Mouse (Mus musculus) forebrain, postnatal 0 days (tissue): Measurements from ENCODE around the gene Gm5108. TPM values are rescaled to one million over a fixed set of nuclear protein-coding genes. Genes with fewer than 3 reads are reported as not detected.

Experiments used
- ATAC-seq: fragments of 200-750 bp; cut with Nextera tagmentation; 2 replicates; pipeline ENCODE4 v1.8.0; 2017; ENCODE audit warnings: mild to moderate bottlenecking, moderate library complexity
- DNase-seq: peaks from one replicate; pipeline ENCODE4 v3.0.0-alpha.2; 2015
- H3K27ac ChIP-seq: fragments of 300-500 bp; sonication (generic); 2 replicates; pipeline ENCODE4 v1.5.1; 2014; ENCODE audit warnings: low read depth, mild to moderate bottlenecking, antibody characterized with exemption, low read length, moderate library complexity, mixed read lengths
- H3K27me3 ChIP-seq: fragments of 300-500 bp; sonication (generic); 2 replicates; pipeline ENCODE4 v1.6.1; 2014; ENCODE audit warnings: mild to moderate bottlenecking, low read length, mixed read lengths; ENCODE audit not compliant: insufficient read depth
- H3K36me3 ChIP-seq: fragments of 300-500 bp; sonication (generic); 2 replicates; pipeline ENCODE4 v1.6.1; 2014; ENCODE audit warnings: mild to moderate bottlenecking, moderate library complexity; ENCODE audit not compliant: insufficient read depth
- H3K4me1 ChIP-seq: fragments of 300-500 bp; sonication (generic); 2 replicates; pipeline ENCODE4 v1.6.1; 2014; ENCODE audit warnings: antibody characterized with exemption; ENCODE audit not compliant: insufficient read depth
- H3K4me2 ChIP-seq: fragments of 300-500 bp; sonication (generic); 2 replicates; pipeline ENCODE4 v1.6.1; 2014; ENCODE audit warnings: low read depth, mild to moderate bottlenecking, moderate library complexity
- H3K4me3 ChIP-seq: fragments of 300-500 bp; sonication (generic); 2 replicates; pipeline ENCODE4 v1.5.1; 2014; ENCODE audit warnings: low read depth, low read length, mixed read lengths
- H3K9ac ChIP-seq: fragments of 300-500 bp; sonication (generic); 2 replicates; pipeline ENCODE4 v1.6.1; 2014; ENCODE audit warnings: mild to moderate bottlenecking
- H3K9me3 ChIP-seq: fragments of 300-500 bp; sonication (generic); 2 replicates; pipeline ENCODE4 v1.6.1; 2016; ENCODE audit warnings: low read length
- CTCF ChIP-seq: sonication (generic); IDR thresholded peaks from 2 replicates; pipeline ENCODE4 v1.5.1; 2016; ENCODE audit warnings: antibody characterized with exemption, control low read depth, low read depth
- WGBS: fragments of 180-500 bp; shearing (Covaris S2); extraction: QIAGEN DNeasy Blood & Tissue Kit; methylation state at CpG from one replicate; pipeline ENCODE4 v1.1.7; 2014; 5-methylcytosine and 5-hydroxymethylcytosine counted together
- polyA plus RNA-seq: library from polyadenylated mRNA; unstranded; fragments of >200 nt; fragmentation: Nextera tagmentation; extraction: Ambion mirVana; gene quantifications from 2 replicates; pipeline ENCODE4 v1.2.1, GENCODE M21; 2015
- total RNA-seq: library from RNA; depleted of rRNA; stranded (reverse); fragments of >200 nt; gene quantifications from 2 replicates; pipeline ENCODE4 v1.2.3, GENCODE M21; 2014; rRNA removed

Gm5108 gene
- total and polyA plus RNA-seq, 2 experiments from 2014 or later: not detected

DNA sequence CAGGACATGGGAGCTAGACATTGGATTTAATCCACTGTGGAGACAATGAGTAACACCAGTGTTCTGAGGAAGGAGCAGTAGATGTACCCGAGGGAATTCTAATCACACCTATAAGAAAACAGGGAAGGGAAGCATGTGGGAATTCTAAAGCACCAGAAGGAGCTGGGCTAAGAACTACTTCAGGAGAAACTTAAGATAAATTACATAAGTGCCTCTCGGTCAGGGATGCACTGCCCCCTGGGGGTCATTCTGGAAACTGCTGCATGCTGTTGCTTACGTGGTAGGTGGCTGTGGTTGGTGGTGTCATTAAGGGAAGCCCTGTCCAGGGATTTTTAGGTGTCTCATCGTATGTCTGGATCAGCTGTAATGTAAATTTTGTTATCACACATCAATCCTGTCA, 71.1 kb downstream of the Gm5108 start:
- Histone ChIP-seq H3K4me3 (no peak overlapping the region), H3K36me3 (no peaks in the 10 kb centered on the region), H3K4me1 (0 out of 2 replicates have a peak, but pooled peaks cover 4% of the 10 kb centered on the region), H3K27me3 (no peaks in the 10 kb centered on the region), H3K9ac (no peak overlapping the region), H3K27ac (no peak overlapping the region), H3K4me2 (no peak overlapping the region), H3K9me3 (no peaks in the 10 kb centered on the region)
- 18% methylated on average over 4 of the region's 4 CpGs for whole genome bisulfite sequencing
- ATAC-seq (peak; percentile 71), DNase-seq (peak; percentile 87)
- peak; percentile 85 for TF ChIP-seq CTCF

DNA sequence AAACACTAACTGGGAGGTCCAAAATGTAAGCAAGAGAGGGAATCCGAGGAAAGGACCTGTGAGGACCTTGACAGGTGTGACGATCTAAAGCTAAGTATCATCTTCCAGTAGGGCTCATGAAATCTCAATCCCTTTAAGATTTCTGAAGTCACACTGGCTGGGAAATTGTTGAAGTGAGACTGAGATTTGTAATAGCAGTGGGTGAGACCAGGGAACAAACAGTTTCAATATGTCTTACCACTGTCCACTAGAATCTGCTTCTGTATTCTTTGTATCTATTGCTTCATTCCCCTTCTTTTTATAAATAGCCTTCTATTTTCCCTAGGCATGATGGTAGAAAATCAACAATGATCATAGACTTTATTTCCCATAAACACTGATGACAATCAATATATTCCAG, 79.4 kb downstream of the Gm5108 start:
- Histone ChIP-seq H3K36me3 (no peaks in the 10 kb centered on the region), H3K9me3 (no peaks in the 10 kb centered on the region), H3K9ac (no peak overlapping the region), H3K4me1 (no peaks in the 10 kb centered on the region), H3K4me3 (no peak overlapping the region), H3K4me2 (no peak overlapping the region), H3K27ac (no peak overlapping the region), H3K27me3 (no peaks in the 10 kb centered on the region)
- TF ChIP-seq CTCF: no peak
- DNase-seq: no peak
- 82% methylated on average over 2 of the region's 2 CpGs for WGBS
- ATAC-seq: no peak

Other genes starting within 250 kb of the Gm5108 start
- 75.7 and 83.8 TPM in 2 replicates for gene Atp8a1, start 94.2 kb upstream of the Gm5108 start, total RNA-seq
- 25.7 and 30.9 TPM in 2 replicates for gene Atp8a1, start 94.2 kb upstream of the Gm5108 start, polyA plus RNA-seq
- not detected in 2 replicates for gene Gm21905, start 4.8 kb downstream of the Gm5108 start, total RNA-seq
- gene Gm21905, start 4.8 kb downstream of the Gm5108 start, polyA plus RNA-seq: not detected in 2 replicates
- not detected in 2 replicates for gene Grxcr1, start 90.2 kb downstream of the Gm5108 start, total RNA-seq
- gene Grxcr1, start 90.2 kb downstream of the Gm5108 start, polyA plus RNA-seq: not detected in 2 replicates